Mouse (Mus musculus) embryonic facial prominence, embryonic 13.5 days (tissue): ENCODE measurements at regions not wholly inside any gene's neighbourhood (a gene's known extent, or its start where the extent isn't known, plus 50 kb on each side); places are given as distances from the start of the nearest gene placed in this dataset.

Experiments used
- ATAC-seq: fragments of 200-750 bp; cut with Nextera tagmentation; 2 replicates; pipeline ENCODE4 v1.8.0; 2017; ENCODE audit warnings: low read depth; ENCODE audit not compliant: insufficient number of reproducible peaks, insufficient read depth, low FRiP score, low TSS enrichment
- H3K27ac ChIP-seq: fragments of 300-500 bp; sonication (generic); 2 replicates; pipeline ENCODE4 v1.5.1; 2015; ENCODE audit warnings: moderate library complexity, mild to moderate bottlenecking, inconsistent platforms
- H3K27me3 ChIP-seq: fragments of 300-500 bp; sonication (generic); 2 replicates; pipeline ENCODE4 v1.6.1; 2015; ENCODE audit warnings: mild to moderate bottlenecking, inconsistent platforms
- H3K36me3 ChIP-seq: fragments of 300-500 bp; sonication (generic); 2 replicates; pipeline ENCODE4 v1.6.1; 2015; ENCODE audit warnings: mild to moderate bottlenecking, inconsistent platforms
- H3K4me1 ChIP-seq: fragments of 300-500 bp; sonication (generic); 2 replicates; pipeline ENCODE4 v1.6.1; 2015; ENCODE audit warnings: inconsistent platforms
- H3K4me2 ChIP-seq: fragments of 300-500 bp; sonication (generic); 2 replicates; pipeline ENCODE4 v1.6.1; 2015; ENCODE audit warnings: moderate library complexity, mild to moderate bottlenecking, inconsistent platforms
- H3K4me3 ChIP-seq: fragments of 300-500 bp; sonication (generic); 2 replicates; pipeline ENCODE4 v1.5.1; 2015; ENCODE audit warnings: mild to moderate bottlenecking, inconsistent platforms
- H3K9ac ChIP-seq: fragments of 300-500 bp; sonication (generic); 2 replicates; pipeline ENCODE4 v1.6.1; 2015; ENCODE audit warnings: mild to moderate bottlenecking, inconsistent platforms
- H3K9me3 ChIP-seq: fragments of 300-500 bp; sonication (generic); 2 replicates; pipeline ENCODE4 v1.6.1; 2016; ENCODE audit warnings: inconsistent platforms
- WGBS: fragments of 180-500 bp; shearing (Covaris S2); methylation state at CpG from one replicate; pipeline ENCODE4 v1.1.7; 2015; ENCODE audit warnings: mixed read lengths; 5-methylcytosine and 5-hydroxymethylcytosine counted together

GRCm38 (mm10) chr12:118597015-118597414 is 249.1 kb upstream of the Sp8 start:
- Histone ChIP-seq H3K4me3 (no peak overlapping the region), H3K4me1 (0 out of 2 replicates have a peak, but pooled peaks cover 7% of the 10 kb centered on the region), H3K9ac (no peak overlapping the region), H3K4me2 (no peak overlapping the region), H3K27ac (no peak overlapping the region), H3K9me3 (no peaks in the 10 kb centered on the region), H3K27me3 (peaks cover 9% of the 10 kb centered on the region), H3K36me3 (no peaks in the 10 kb centered on the region)
- no peak for ATAC-seq
- WGBS, result 28% methylated on average over 4 of the region's 4 CpGs

GRCm38 (mm10) chr12:118594781-118595574 is 251.2 kb upstream of the Sp8 start:
- WGBS, result 36% methylated on average over 18 of the region's 18 CpGs
- no peak for ATAC-seq
- H3K4me2 ChIP-seq, result no peak overlapping the region

DNA sequence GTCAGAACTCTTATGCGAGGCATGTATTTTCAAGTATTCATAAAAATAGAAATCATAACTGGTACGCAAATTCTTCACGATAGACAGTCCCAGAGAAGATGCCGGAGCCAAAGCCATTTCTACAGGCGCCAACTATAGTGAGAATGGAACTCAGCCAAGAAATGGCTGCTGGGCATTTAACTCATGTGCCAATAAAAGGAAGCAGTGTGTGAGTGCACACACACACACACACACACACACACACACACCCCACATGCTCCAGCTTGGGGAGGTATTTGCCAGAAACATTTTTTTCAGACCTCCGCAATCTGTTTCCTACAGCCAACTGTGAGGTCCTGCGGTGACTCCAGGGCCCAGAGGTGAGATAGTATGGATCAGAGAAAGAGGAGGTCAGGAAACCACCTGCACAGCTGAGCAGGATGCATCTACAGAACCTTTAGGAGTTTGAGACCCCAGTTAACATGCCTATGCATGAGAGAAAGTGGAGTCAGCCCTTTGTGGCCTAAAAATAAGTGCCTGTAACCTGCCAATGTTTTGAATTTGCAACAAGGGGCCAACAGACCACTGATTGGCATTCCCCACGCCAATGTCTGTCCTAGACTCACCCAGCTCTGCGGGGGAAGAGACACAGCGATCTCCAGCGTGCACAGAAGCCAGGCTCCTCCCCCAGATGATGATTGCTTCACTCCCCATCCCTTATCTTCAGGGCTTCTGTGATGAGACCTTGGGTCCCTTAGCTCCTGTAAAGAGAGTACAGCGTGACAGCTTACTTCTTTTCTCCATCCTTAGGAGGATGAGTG is 262.1 kb upstream of the Sp8 start:
- Histone ChIP-seq H3K9me3 (no peaks in the 10 kb centered on the region), H3K4me1 (peaks cover 8% of the 10 kb centered on the region), H3K9ac (no peak overlapping the region), H3K4me3 (no peak overlapping the region), H3K4me2 (no peak overlapping the region), H3K27me3 (no peaks in the 10 kb centered on the region), H3K27ac (no peak overlapping the region), H3K36me3 (no peaks in the 10 kb centered on the region)
- 67% methylated on average over 12 of the region's 12 CpGs for WGBS
- 0 out of 2 replicates have a peak, but pooled peaks have one; percentile 59 for ATAC-seq

More at GRCm38 (mm10) chr12:118594781-118595574, 251.2 kb upstream of the Sp8 start:
- Histone ChIP-seq H3K27me3 (peaks cover 9% of the 10 kb centered on the region), H3K36me3 (no peaks in the 10 kb centered on the region), H3K27ac (no peak overlapping the region), H3K9ac (no peak overlapping the region), H3K4me1 (0 out of 2 replicates have a peak, but pooled peaks cover 7% of the 10 kb centered on the region), H3K4me3 (no peak overlapping the region), H3K9me3 (no peaks in the 10 kb centered on the region)

- Histone ChIP-seq H3K27me3 (peaks cover 20% of the 10 kb centered on the region; the same call in 1 of the 2 replicates), H3K27ac (no peak overlapping the region), H3K4me1 (peaks cover under 1% of the 10 kb centered on the region; the same call in 1 of the 2 replicates), H3K9ac (no peak overlapping the region), H3K4me3 (no peak overlapping the region), H3K9me3 (no peaks in the 10 kb centered on the region), H3K36me3 (no peaks in the 10 kb centered on the region), H3K4me2 (no peak overlapping the region)
- WGBS, result 39% methylated on average over 2 of the region's 2 CpGs
- no peak for ATAC-seq
Observed at GRCm38 (mm10) chr12:118569811-118570210, 268.6 kb upstream of the Sp4 start.

GRCm38 (mm10) chr12:118566681-118567080 is 265.4 kb upstream of the Sp4 start:
- peaks cover 14% of the 10 kb centered on the region for H3K4me1 ChIP-seq
- ATAC-seq, result no peak
- H3K9me3 ChIP-seq, result no peaks in the 10 kb centered on the region
- no peaks in the 10 kb centered on the region for H3K36me3 ChIP-seq
- H3K27ac ChIP-seq, result no peak overlapping the region
- 0 out of 2 replicates have a peak, but pooled peaks cover 15% of the 10 kb centered on the region for H3K27me3 ChIP-seq
- no peak overlapping the region for H3K4me3 ChIP-seq
- no peak overlapping the region for H3K9ac ChIP-seq
- H3K4me2 ChIP-seq, result no peak overlapping the region

GRCm38 (mm10) chr12:118564394-118565112 is 263.3 kb upstream of the Sp4 start:
- Histone ChIP-seq H3K27me3 (peaks cover 20% of the 10 kb centered on the region; the same call in 1 of the 2 replicates), H3K4me2 (no peak overlapping the region), H3K27ac (no peak overlapping the region), H3K36me3 (no peaks in the 10 kb centered on the region), H3K9me3 (no peaks in the 10 kb centered on the region), H3K9ac (no peak overlapping the region), H3K4me3 (no peak overlapping the region), H3K4me1 (peaks cover 14% of the 10 kb centered on the region)
- ATAC-seq, result no peak
- WGBS, result 18% methylated on average over 9 of the region's 9 CpGs

GRCm38 (mm10) chr12:118562226-118562625 is 261.0 kb upstream of the Sp4 start:
- H3K4me1 ChIP-seq, result peaks cover 14% of the 10 kb centered on the region
- H3K4me2 ChIP-seq, result no peak overlapping the region
- no peak for ATAC-seq
- H3K27ac ChIP-seq, result no peak overlapping the region
- no peak overlapping the region for H3K4me3 ChIP-seq
- peaks cover 10% of the 10 kb centered on the region; the same call in 1 of the 2 replicates for H3K27me3 ChIP-seq
- no peaks in the 10 kb centered on the region for H3K36me3 ChIP-seq
- no peak overlapping the region for H3K9ac ChIP-seq
- H3K9me3 ChIP-seq, result no peaks in the 10 kb centered on the region
- WGBS, result 16% methylated on average over 2 of the region's 2 CpGs

DNA sequence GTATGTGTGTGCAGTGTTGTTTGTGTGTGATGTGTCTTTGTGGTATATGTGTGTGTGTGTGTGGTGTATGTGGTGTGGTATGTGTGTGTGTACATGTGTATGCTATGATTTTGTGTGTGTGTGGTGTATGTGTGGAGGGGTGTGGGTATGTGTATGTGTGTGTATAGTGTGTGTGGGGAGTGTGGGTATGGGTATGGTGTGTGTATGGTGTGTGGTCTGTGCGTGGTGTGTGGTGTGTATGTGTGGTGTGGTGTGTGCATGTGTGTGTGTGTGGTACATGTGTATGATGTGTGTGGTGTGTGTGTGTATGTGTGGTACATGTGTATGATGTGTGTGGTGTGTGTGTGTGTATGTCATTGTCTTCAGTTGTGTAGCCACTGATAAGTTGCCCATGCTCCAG is 247.8 kb upstream of the Sp4 start:
- H3K27me3 ChIP-seq, result no peaks in the 10 kb centered on the region; the same call in 1 of the 2 replicates
- ATAC-seq, result 0 out of 2 replicates have a peak, but pooled peaks have one; percentile 67
- H3K27ac ChIP-seq, result no peak overlapping the region
- H3K9me3 ChIP-seq, result no peaks in the 10 kb centered on the region
- no peaks in the 10 kb centered on the region for H3K4me1 ChIP-seq
- 73% methylated on average over 1 of the region's 1 CpGs for WGBS
- H3K36me3 ChIP-seq, result no peaks in the 10 kb centered on the region
- no peak overlapping the region for H3K9ac ChIP-seq
- no peak overlapping the region for H3K4me2 ChIP-seq
- no peak overlapping the region for H3K4me3 ChIP-seq

- no peak overlapping the region for H3K4me3 ChIP-seq
- H3K4me2 ChIP-seq, result no peak overlapping the region
- WGBS, result 15% methylated on average over 6 of the region's 6 CpGs
- 0 out of 2 replicates have a peak, but pooled peaks cover 4% of the 10 kb centered on the region for H3K4me1 ChIP-seq
- no peaks in the 10 kb centered on the region for H3K27me3 ChIP-seq
- H3K9me3 ChIP-seq, result no peaks in the 10 kb centered on the region
- H3K27ac ChIP-seq, result no peak overlapping the region
- H3K36me3 ChIP-seq, result no peaks in the 10 kb centered on the region
- ATAC-seq, result no peak
- no peak overlapping the region for H3K9ac ChIP-seq
Observed at GRCm38 (mm10) chr12:118540336-118540735, 239.1 kb upstream of the Sp4 start.

DNA sequence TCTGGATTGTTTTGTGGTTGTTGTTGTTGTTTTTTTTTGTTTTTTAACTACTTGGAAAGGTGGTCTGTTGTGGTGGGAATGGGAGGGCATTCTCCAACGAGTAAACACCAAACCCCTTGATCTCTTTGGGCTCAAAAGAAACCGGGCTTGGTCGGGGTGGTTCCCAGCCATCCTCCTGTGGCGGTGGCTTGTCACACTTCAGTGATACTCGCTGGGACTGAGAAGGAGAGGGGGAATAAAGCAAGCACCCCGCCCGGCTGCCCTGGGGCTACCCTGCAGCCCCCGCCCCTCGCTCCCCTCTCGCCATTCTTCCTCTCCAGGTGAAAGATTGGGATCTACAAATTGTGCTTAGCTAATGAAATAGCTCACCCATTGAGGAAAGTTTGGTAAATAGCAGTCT is 229.3 kb upstream of the Sp4 start:
- H3K9me3 ChIP-seq, result no peaks in the 10 kb centered on the region
- H3K4me2 ChIP-seq, result peak overlapping the region; percentile 51
- H3K4me3 ChIP-seq, result peak overlapping the region; percentile 29; the same call in 1 of the 2 replicates
- H3K27me3 ChIP-seq, result peaks cover 60% of the 10 kb centered on the region
- ATAC-seq, result no peak
- no peaks in the 10 kb centered on the region for H3K36me3 ChIP-seq
- no peak overlapping the region for H3K9ac ChIP-seq
- H3K27ac ChIP-seq, result no peak overlapping the region
- WGBS, result 2% methylated on average over 10 of the region's 10 CpGs
- H3K4me1 ChIP-seq, result peaks cover 17% of the 10 kb centered on the region
